Mouse (Mus musculus) CH12.LX (cell line): ENCODE results near the gene Pllp.

Experiments
- KAT2A ChIP-seq: IDR thresholded peaks from 2 replicates; pipeline ENCODE4 v1.6.1; 2012; ENCODE audit warnings: low read length, improper control_type of control experiment, inconsistent platforms; ENCODE audit not compliant: insufficient replicate concordance
- MAX ChIP-seq: IDR thresholded peaks from 2 replicates; pipeline ENCODE4 v1.6.1; 2011; ENCODE audit warnings: low read length, improper control_type of control experiment
- USF2 ChIP-seq: conservative IDR thresholded peaks from 2 replicates; pipeline ENCODE4 v1.6.1; 2011; ENCODE audit warnings: low read depth, low read length, improper control_type of control experiment

- TF ChIP-seq MAX (no peak), KAT2A (no peak), USF2 (no peak)
Measured at GRCm38 (mm10) chr8:94699366-94699765, 3.3 kb upstream of the Pllp start.
